Mouse (Mus musculus): ENCODE results near the gene Dnm2.
A peak's percentile ranks its signal among the peaks of the same experiment; 100 is the strongest.

Gene Dnm2

DNA sequence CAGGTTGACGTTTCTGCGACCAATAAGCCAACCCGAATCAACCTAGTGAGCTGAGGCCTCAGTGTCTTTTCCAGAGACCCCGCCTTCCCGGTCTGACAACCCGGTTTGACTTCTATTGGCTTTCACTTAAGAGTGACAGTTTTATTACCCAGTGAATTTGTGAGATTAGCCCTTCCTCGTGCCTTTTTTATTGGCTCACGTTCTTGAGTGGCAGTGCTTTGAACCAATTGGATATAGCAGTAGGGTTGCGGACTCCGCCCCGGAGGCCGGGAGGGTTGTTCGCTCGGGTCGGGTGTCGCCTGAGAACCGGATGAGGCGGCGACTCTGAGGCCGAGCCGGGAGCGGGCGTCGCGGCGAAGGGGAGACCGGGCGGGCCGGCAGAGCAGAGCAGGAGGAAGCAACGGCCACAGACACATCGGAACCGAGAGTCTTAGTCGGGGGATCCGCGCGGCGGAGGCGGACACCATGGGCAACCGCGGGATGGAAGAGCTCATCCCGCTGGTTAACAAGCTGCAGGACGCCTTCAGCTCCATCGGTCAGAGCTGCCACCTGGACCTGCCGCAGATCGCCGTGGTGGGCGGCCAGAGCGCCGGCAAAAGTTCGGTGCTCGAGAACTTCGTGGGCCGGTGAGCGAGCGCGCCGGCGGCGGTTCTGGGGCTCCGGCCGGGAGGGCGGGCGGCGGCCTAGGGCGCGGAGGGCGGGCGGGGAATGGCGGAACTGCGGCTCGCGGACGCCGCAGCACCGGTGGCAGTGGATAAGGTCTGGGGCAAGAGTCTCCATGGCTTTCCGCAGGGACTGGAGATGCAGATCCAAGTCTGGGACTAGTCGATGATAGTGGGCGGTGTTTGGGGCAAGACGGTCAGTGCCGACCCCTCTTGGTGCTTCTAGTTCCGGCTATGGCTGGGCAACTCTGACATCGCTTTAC lies at the start of gene Dnm2:
Gene Dnm2 (plus strand): TSS at position 278 of the 925 bp plus-strand sequence.
- peak; percentile 99 to 100 for DNase-seq (ENCODE audit: inconsistent age in 2 of 2, low spot score in 1 of 2)

DNA sequence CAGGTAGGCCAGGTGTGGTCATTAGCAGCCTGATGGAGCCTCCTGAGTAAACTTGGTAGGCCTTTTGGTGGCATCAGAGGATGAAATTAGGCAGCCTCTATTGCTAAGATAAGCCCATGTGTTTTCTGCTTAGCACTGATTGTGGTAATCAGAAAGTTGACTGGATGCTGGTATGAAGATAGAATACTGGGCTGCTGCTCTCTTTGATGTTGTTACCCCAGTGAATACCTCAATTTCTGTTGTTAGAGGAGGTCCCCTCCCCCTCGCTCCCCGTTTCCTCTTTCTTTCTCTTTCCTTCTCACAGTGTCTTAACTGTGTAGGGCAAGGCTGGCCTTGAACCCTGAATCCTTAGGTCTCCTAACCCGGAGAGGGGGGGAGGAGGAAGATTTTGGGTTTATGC lies 45.5 kb upstream of the Dnm2 start:
- DNase-seq (ENCODE audit: inconsistent age in 2 of 2, low spot score in 1 of 2), result no peak

DNA sequence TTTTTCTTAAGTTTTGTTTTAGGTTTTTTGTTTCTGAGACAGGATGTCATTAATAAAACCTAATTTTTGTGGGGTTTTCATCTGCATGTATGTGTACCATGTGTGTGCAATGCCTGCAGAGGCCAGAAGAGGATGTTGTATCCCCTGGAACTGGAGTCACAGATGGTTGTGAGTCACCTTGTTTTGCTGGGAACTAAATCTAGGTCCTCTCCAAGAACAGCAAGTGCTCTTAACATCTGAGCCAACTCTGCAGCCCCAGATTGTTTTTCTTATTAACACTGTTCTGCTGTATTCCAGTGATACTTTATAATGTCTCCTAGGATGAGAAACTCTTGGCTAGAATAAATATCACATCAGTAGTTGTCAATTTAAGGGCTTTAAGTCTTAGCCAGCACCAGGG lies 43.8 kb upstream of the Dnm2 start:
- DNase-seq (ENCODE audit: inconsistent age in 2 of 2, low spot score in 1 of 2), result no peak

DNA sequence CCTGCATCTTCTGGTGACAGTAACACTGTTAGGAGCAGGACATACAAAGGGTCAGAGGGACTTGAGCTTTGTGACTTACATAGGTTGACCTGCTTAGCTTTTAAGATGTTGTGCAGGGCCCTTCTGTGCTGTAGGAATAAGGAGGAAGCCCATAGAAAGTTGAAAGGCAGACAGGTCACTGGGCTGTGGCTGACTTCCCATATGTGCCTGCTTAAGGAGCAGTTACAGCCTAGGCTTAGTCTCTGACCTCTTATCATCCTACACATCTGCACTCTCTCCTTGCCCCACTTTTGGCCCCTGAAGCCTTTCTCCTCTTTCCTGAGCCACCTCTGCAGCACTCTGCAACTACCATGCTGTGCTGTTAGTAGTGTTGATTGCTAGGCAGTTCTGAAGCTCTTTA lies 40.7 kb upstream of the Dnm2 start:
- DNase-seq (ENCODE audit: inconsistent age in 2 of 2, low spot score in 1 of 2), result no peak

DNA sequence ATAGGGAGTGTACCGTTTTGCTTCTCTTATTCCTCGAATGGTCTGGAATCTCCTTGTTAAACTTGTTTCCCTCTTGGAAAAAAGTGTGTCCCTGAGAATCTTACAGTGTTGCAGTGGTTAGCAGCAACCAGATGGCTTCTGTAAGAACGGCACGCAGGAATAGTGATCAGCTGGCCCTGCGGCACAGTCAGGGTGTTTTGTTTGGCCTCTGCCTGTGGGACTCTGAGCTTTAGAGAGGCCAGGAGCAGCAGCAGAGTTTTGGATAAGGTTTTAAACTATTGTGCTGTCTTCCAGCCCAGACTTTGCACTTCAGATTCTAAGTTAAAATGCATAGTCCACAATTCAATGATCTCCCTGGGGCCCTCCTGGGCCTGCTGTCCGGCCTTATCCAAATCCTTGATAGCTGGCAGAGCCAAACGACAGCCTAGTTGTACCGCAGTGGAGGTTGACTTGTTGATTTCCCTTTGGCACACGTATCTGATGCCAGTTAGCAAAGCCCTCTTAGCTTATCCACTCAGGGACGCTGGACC lies 32.0 kb upstream of the Dnm2 start:
- DNase-seq (ENCODE audit: inconsistent age in 2 of 2, low spot score in 1 of 2), result no peak

DNA sequence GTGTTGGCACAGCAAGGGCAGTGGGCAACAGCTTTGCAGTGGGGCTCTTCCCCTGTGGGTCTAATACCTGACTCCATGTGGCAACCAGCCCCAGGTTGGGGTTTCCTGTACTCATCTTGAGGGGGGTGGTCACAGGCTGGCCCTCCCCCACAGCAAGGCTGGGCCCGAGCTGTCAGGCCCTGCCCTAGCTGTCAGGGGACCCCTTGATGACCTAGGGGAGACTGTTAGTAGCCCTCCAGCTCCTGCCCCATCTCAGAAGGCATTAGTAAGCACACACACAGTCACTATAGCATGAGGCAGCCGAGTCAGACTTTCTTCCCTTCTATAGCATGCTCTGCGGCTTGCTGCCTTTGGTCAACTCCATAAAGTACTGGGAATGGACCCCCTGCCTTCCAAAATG lies 29.0 kb upstream of the Dnm2 start:
- no peak for DNase-seq (ENCODE audit: inconsistent age in 2 of 2, low spot score in 1 of 2)

DNA sequence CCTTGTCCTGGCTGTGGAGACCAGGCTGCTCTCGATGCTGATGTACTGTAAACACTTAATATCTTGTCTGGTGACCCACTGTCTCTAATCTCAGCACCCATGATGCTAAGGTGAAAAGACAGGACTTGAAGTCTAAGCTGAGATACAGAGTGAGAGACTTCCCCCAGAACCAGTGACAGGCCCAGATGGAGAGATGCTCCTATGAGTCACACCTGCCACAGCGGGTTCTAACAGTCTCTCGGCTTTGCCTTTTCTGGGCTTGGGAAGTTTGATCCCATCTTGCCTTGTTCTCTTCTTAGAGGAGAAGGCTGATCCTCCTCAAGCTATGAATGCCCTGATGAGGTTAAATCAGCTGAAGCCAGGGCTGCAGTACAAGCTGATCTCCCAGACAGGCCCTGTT lies 27.5 kb upstream of the Dnm2 start:
- DNase-seq (ENCODE audit: inconsistent age in 2 of 2, low spot score in 1 of 2), result no peak

DNA sequence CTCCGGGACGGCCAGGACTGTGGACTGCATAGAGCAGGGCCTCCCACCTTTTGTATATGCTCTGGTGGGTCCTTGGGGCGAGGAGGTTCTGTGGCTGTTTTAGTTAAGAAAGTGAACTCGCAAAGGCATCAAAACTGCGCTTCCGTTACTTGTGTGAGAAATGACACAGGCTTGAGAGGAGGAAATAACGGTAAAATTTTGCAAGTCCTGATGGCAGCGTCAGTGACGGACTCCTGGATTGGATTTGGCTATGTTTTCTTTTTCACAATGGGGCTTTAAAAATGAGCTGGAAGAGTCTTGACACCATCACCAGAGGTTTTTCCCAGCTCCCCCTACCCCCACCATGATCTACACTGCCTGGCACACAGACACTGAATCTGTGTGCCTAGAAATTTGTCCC lies 23.7 kb upstream of the Dnm2 start:
- no peak for DNase-seq (ENCODE audit: inconsistent age in 2 of 2, low spot score in 1 of 2)

DNA sequence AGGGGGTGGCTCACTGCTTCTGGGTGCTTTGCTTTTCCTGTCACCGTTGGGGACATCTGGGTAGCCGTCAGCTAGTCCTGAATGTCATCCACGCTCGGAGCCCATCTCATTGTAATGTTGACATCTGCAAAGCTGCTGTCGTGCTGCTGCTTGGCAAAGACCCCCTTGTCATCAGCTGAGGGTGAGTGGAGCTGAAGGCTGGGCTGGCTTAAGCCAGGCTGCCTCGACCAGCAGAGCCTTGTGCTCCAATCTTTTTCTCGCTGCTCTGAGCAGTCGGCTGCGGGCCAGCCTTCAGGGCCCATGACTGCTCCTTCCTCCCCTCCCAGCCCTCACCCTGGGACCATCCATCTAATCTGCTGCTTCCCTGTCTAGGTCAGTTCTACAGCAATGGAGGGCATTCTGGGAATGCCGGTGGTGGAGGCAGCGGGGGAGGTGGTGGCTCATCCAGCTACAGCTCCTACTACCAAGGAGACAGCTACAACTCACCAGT lies 21.9 kb upstream of the Dnm2 start:
- no peak for DNase-seq (ENCODE audit: inconsistent age in 2 of 2, low spot score in 1 of 2)

DNA sequence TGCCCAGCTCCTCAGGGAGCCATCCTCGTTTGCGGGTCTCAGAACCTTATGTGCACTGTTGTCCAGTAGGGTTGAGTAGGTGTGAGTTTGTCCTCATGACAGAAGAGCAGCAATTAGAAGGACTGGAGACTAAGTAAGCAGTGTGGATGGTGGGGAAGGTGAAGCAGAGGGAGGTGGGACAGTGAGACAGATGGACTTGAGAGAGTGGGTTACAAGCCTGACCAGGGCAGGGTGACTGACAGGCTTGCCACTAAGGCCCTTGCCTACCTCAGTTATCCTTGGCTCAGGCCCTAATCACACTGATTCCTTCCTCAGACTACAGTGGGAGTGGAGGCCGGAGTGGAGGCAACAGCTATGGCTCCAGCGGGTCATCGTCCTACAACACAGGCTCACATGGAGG lies 21.0 kb upstream of the Dnm2 start:
- DNase-seq (ENCODE audit: inconsistent age in 2 of 2, low spot score in 1 of 2), result no peak

DNA sequence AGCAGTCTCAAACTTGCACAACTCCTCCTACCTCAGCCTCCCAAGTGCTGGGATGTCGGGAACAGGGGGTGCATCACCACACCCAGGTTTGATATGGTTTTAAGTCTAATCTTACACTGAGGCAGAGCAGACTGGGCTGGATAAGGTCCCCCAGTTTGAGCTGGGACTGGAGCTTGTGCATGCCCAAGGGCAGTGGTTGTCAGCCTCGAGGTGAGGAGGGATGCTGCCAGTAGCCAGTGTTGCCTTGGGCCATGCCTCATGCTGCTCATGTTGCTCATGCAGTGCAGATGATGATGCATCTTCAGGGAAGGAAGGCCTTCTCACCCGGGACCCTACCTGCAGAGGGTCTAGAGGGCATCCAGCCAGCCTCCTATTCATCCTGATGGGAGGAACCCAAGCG lies 19.2 kb upstream of the Dnm2 start:
- DNase-seq (ENCODE audit: inconsistent age in 2 of 2, low spot score in 1 of 2), result no peak

DNA sequence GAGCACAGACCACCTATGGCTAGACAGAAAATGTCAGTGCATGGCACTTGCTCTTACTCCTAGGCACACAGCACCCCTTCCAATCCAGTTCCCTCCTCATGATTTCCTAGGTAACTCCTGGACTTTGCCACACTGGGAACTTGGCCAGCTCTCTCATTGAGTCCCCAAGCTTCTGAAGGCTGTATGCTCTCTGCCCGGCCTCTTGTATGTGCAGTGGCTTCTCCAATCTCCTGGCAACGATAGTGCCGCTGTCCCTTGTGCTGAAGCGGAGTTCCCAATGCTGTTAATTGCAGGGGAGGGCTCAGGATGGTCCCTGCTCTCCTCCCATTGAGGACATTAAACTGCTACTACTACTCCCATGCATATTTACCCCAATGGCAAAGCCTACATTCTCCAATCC lies 16.8 kb upstream of the Dnm2 start:
- DNase-seq (ENCODE audit: inconsistent age in 2 of 2, low spot score in 1 of 2), result peak; percentile 40 to 71

DNA sequence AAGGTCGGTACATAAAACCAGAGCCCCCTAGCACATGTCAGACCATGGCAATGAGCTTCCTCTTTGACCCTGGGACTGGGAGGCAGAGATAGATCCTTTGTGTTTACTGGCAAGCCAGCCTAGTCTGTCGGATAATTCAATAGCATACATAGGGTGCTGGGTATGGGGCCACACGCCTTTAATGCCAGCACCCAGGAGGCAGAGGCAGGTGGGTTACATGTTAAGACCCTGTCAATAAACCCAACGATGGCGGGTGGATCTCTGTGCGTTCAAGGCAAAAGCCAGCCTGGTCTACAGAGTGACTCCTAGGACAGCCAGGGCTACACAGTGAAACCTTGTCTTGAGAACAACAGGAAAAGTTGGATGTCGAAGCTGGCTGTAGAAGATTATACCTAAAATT lies 16.1 kb upstream of the Dnm2 start:
- DNase-seq (ENCODE audit: inconsistent age in 2 of 2, low spot score in 1 of 2), result no peak

DNA sequence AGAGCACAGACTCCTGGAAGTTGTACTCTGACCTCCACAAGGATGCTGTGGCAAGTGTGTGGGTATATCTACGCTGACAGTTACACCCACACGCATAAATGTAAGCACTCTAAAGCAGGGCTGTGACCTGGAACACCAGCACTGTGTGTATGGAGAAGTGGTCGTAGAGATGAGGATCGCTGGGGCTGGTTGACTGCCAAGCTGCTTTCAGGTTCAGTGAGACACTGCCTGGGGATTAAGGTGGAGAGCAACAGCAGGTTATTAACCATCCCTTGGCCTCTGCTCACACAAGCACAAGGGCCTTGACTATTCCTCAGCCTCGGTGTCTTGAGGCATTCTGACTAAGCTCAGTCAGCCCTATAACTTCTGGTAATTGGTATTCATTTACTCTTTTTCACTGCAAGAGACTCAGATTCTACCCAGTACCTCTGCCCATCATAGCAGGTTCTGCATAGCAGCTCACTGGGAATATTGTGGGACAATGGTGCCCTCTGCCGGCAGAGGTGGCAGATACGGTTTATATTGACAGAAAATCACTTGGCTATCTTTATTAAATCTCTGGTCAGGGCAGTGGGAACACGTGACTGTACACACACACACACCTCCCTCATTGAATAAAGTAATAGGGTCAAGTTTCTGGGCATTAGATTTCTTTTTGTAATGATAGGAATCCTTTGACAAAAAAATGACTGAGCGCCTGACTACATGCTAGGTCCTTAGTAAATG lies 15.0 kb upstream of the Dnm2 start:
- peak; percentile 84 to 95 for DNase-seq (ENCODE audit: inconsistent age in 2 of 2, low spot score in 1 of 2)

DNA sequence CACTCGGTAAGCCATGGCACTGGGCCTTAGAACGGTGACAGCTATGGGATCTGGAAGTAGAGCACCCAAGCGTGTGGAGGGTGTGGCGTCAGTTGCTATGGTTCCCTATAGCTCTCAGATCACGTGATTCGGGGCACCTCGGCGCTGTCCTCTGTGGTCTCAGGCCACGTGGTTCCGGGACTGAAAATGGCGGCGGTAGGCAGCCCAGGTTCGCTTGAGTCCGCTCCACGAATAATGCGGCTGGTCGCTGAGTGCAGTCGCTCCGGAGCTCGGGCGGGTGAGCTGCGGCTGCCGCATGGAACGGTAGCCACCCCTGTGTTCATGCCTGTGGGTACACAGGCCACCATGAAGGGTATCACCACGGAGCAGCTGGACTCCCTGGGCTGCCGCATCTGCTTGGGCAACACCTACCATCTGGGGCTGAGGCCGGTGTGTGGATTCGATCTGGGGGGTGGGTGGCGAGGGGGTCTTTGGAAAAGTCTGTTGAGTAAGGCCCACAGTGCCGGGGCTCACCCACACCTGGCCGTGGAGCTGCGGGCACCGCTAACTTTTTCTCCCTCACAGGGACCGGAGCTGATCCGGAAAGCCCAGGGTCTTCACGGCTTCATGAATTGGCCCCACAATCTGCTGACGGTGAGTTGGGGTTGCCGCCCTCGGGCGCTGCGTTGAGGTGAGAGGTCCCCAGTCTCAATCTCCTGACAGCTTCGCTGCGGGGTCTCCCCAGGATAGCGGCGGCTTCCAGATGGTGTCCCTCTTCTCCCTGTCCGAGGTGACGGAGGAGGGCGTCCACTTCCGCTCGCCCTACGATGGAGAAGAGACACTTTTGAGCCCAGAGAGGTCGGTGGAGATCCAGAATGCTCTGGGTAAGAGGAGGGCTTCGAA lies 12.8 kb upstream of the Dnm2 start, which contains the start of gene Qtrt1:
Gene Qtrt1 (plus strand): TSS at position 169 of the 882 bp plus-strand sequence.
- peak; percentile 86 to 94 for DNase-seq (ENCODE audit: inconsistent age in 2 of 2, low spot score in 1 of 2)

DNA sequence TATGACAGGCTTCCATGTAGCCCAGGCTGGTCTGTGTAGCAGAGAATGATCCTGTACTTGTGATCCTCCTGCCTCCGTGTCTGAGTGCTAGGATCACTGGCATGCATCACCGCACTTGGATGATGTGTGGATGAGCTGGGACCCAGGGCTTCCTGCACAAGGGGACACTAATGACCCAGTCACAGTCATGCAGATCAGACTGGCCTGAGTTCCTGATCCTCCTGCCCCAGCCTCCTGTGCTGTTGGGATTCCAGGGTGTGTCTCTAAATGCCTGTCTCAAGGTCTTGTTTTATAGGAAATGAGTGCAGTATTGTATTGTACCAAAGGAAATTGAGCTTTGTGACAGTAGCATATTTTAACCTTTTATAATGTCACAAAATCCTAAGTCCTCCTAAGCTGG lies 6.8 kb upstream of the Dnm2 start:
- DNase-seq (ENCODE audit: inconsistent age in 2 of 2, low spot score in 1 of 2), result no peak

DNA sequence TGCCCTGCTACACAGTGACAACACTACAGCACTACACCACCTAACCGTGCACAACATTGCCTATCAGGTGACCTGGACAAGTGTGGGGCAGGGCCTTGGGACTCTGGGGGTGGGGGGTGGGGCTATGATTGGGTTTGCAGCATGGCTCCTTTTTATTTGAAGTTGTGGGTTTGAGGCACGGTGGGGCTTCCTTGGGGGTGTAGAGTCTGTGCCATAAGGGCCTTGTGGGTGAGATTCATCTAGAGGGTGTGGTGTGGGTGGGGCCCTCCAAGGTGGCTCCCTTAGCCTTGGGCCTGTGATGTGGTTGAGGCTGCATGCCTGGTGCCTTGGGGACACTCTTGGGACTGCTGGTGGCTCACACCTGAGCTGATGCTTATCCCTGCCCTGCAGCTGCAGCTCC lies 5.1 kb upstream of the Dnm2 start:
- no peak for DNase-seq (ENCODE audit: inconsistent age in 2 of 2, low spot score in 1 of 2)

DNA sequence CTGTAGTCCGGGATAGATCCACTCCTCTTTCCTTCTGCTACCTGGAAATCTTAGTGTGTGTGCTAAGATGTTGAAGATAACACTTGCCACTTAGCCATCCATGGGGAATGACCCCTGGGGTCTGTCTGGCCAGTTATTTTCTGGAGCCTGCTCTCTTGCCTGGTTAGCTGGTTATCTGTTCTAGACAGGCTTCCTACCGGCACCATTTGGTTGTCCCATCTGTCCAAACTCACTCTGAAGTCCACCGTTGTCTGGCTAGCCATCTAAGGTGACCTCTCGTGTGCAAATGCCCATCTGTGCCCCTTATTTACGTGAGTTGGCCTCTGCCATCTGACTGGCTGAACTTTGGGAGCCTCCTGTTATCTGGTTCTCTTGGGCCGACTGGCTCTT lies 843 bp downstream of the Dnm2 start:
- no peak for DNase-seq (ENCODE audit: inconsistent age in 2 of 2, low spot score in 1 of 2)

DNA sequence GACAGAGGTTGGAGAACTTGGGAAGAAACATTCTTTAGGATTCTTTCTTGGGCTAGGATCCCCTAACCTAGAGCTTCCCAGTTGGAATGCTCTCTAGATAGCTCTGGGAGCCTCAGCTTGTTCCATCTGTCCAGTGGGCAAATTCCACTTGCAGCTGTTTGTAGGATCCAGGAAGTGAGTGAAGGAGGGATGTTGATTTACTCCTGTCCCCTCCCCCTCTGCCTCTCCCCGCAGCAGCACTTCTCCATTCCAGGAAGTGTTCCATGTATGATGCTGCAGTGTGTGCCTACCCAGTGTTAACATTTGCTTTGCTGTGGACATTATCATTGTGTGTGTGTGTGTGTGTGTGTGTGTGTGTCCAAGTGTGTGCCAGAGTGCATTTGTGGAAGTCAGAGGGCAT lies 1.3 kb downstream of the Dnm2 start:
- DNase-seq (ENCODE audit: inconsistent age in 2 of 2, low spot score in 1 of 2), result peak in 1 of 2 experiments; percentile 66

DNA sequence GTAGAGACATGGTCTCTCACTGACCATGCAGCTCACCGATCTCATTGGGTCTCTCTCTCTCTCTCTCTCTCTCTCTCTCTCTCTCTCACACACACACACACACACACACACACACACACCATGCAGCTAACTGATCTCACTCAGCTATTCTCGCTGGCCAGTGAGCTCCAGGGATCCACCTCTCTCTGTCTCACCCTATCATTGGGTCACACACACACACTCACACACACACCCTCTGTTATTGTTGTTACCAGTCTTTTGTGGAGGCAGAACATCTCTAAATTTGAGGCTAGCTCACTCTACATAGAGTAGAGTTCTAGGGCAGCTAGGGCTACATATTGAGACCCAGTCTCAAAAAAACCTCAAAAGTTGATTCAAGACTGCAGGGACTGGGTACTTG lies 1.8 kb downstream of the Dnm2 start:
- DNase-seq (ENCODE audit: inconsistent age in 2 of 2, low spot score in 1 of 2), result no peak

DNA sequence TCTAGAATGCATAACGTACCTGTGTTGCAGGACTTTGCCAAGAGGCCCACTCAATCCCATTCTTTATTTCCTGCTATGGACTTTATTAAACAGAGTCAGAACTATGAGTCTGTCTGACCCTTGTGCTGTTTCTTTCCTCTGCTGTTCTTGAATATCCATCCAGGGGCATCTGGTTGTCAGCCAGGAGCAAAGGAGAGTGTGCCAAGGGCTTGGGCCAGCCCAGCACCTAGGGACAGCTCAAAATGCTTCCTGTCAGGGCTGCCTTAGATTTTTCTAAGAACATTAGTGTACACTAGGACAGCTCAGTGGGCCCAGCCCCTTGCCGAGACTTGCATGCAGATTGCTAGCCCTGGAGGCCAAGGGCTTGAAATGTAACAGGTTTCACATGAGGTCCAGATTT lies 3.1 kb downstream of the Dnm2 start:
- DNase-seq (ENCODE audit: inconsistent age in 2 of 2, low spot score in 1 of 2), result peak; percentile 45 to 79
